Mouse (Mus musculus) forebrain, embryonic 15.5 days (tissue): Measurements from ENCODE around the gene Mcat. TPM values are rescaled to one million over a fixed set of nuclear protein-coding genes. Genes with fewer than 3 reads are reported as not detected.
"Not testable (repeated sequence)": the region's sequence is repeated elsewhere in the genome, so short reads cannot be mapped to it uniquely, and the experiment has no call there.

Experiments
- ATAC-seq: fragments of 200-750 bp; cut with Nextera tagmentation; replicated peaks from 2 replicates; pipeline ENCODE4 v1.8.0; 2017; ENCODE audit warnings: mild to moderate bottlenecking, moderate TSS enrichment, moderate library complexity
- H3K27ac ChIP-seq: fragments of 300-500 bp; sonication (generic); replicated peaks from 2 replicates; pipeline ENCODE4 v1.5.1; 2015; ENCODE audit warnings: mild to moderate bottlenecking, inconsistent platforms
- H3K27me3 ChIP-seq: fragments of 300-500 bp; sonication (generic); 2 replicates; pipeline ENCODE4 v1.6.1; 2015; ENCODE audit warnings: inconsistent platforms
- H3K36me3 ChIP-seq: fragments of 300-500 bp; sonication (generic); 2 replicates; pipeline ENCODE4 v1.6.1; 2015; ENCODE audit warnings: mild to moderate bottlenecking, inconsistent platforms
- H3K4me1 ChIP-seq: fragments of 300-500 bp; sonication (generic); 2 replicates; pipeline ENCODE4 v1.6.1; 2015; ENCODE audit warnings: inconsistent platforms
- H3K4me2 ChIP-seq: fragments of 300-500 bp; sonication (generic); replicated peaks from 2 replicates; pipeline ENCODE4 v1.6.1; 2015; ENCODE audit warnings: mild to moderate bottlenecking, inconsistent platforms
- H3K4me3 ChIP-seq: fragments of 300-500 bp; sonication (generic); 2 replicates; pipeline ENCODE4 v1.5.1; 2015; ENCODE audit warnings: mild to moderate bottlenecking, inconsistent platforms
- H3K9ac ChIP-seq: fragments of 300-500 bp; sonication (generic); replicated peaks from 2 replicates; pipeline ENCODE4 v1.6.1; 2015; ENCODE audit warnings: mild to moderate bottlenecking, inconsistent platforms
- H3K9me3 ChIP-seq: fragments of 300-500 bp; sonication (generic); 2 replicates; pipeline ENCODE4 v1.6.1; 2016; ENCODE audit warnings: inconsistent platforms
- WGBS: fragments of 180-500 bp; shearing (Covaris S2); methylation state at CpG from one replicate; pipeline ENCODE4 v1.1.7; 2015; ENCODE audit warnings: mixed read lengths; 5-methylcytosine and 5-hydroxymethylcytosine counted together
- microRNA-seq: library from miRNA; unstranded; fragments of <30 nt; microRNA quantifications from one replicate; pipeline ENCODE4, GENCODE M21; 2016
- polyA plus RNA-seq: library from polyadenylated mRNA; unstranded; fragments of >200 nt; fragmentation: Nextera tagmentation; extraction: Ambion mirVana; gene quantifications from 2 replicates; pipeline ENCODE4 v1.2.1, GENCODE M21; 2015

Mcat gene
- polyA plus RNA-seq, 1 experiment from 2014 or later: 36.0 TPM

DNA sequence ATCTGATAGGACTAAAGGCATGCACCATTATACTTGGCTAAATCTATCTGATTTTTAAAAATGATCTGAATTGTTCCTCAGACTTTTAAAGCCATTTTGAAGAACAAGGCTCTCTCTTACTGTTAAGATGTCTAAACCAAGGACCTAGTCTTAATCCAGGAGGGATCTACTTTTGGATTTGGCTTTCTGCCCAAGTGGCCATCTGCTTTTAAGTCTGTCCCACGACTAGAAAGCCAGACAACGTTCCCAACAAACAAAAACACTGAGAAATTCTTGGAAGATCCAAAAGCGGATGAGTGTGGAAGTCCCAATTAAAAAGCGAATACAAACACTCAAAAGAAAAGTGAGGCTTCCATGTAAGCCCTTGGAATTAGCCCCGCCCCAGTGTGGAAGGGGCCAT lies 48.6 kb downstream of the Mcat start:
- 49% methylated on average over 5 of the region's 5 CpGs for WGBS
- H3K27ac ChIP-seq: no peak overlapping the region
- ATAC-seq: no peak
- no peaks in the 10 kb centered on the region for H3K27me3 ChIP-seq
- H3K4me2 ChIP-seq: no peak overlapping the region
- H3K4me3 ChIP-seq: no peak overlapping the region
- H3K4me1 ChIP-seq: peaks cover 8% of the 10 kb centered on the region
- no peak overlapping the region for H3K9ac ChIP-seq
- no peaks in the 10 kb centered on the region for H3K36me3 ChIP-seq
- no peaks in the 10 kb centered on the region for H3K9me3 ChIP-seq

GRCm38 (mm10) chr15:83512489-83513281 lies 50.9 kb downstream of the Mcat start:
- Histone ChIP-seq H3K36me3 (no peaks in the 10 kb centered on the region), H3K9me3 (no peaks in the 10 kb centered on the region), H3K4me2 (no peak overlapping the region), H3K4me1 (peaks cover 29% of the 10 kb centered on the region), H3K9ac (no peak overlapping the region), H3K27me3 (no peaks in the 10 kb centered on the region), H3K4me3 (no peak overlapping the region), H3K27ac (no peak overlapping the region)
- WGBS: 80% methylated on average over 13 of the region's 13 CpGs
- no peak for ATAC-seq

- WGBS: 12% methylated on average over 41 of the region's 41 CpGs
- peak; percentile 97 for ATAC-seq
- Histone ChIP-seq H3K27ac (peak within 1 kb of the TSS; percentile 93), H3K4me1 (peaks cover 31% of the 10 kb centered on the region), H3K27me3 (no peaks in the 10 kb centered on the region), H3K4me3 (peak within 1 kb of the TSS; percentile 63), H3K9me3 (no peaks in the 10 kb centered on the region), H3K4me2 (peak within 1 kb of the TSS; percentile 53), H3K36me3 (no peaks in the 10 kb centered on the region), H3K9ac (peak within 1 kb of the TSS; percentile 69)
These were observed 52.7 kb downstream of the Mcat start, which contains the start of gene Ttll1 for GRCm38 (mm10) chr15:83510805-83511405. Ttll1 (minus strand) TSS chr15:83510893.

GRCm38 (mm10) chr15:83509950-83510804 lies 53.4 kb downstream of the Mcat start:
- Histone ChIP-seq H3K36me3 (peaks cover 3% of the 10 kb centered on the region; the same call in 1 of the 2 replicates), H3K4me2 (peak overlapping the region; percentile 53), H3K27me3 (no peaks in the 10 kb centered on the region), H3K9ac (peak overlapping the region; percentile 69), H3K27ac (peak overlapping the region; percentile 93), H3K9me3 (no peaks in the 10 kb centered on the region), H3K4me3 (peak overlapping the region; percentile 63), H3K4me1 (peaks cover 31% of the 10 kb centered on the region)
- 24% methylated on average over 17 of the region's 17 CpGs for WGBS
- peak; percentile 83 for ATAC-seq

DNA sequence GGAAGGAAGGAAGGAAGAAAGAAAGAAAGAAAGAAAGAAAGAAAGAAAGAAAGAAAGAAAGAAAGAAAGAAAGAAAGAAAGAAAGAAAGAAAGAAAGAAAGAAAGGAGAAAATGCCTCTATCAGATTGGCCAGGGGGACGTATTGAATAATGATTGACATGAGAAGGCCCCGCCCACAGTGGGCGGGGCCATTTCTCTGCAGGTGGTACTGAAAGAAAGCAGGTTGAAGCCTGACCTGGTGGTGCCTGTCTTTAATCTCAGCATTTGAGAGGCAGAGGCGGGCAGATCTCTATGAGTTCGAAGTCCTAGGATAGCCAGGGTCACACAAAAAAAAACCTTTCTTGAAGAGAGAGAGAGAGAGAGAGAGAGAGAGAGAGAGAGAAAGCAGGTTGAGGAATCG lies 62.1 kb downstream of the Mcat start:
- not testable (repeated sequence) for H3K9ac ChIP-seq, H3K27me3 ChIP-seq, H3K4me1 ChIP-seq, H3K9me3 ChIP-seq, H3K27ac ChIP-seq, ATAC-seq, H3K4me3 ChIP-seq, H3K4me2 ChIP-seq
- WGBS: 85% methylated on average over 6 of the region's 6 CpGs
- peaks cover 74% of the 10 kb centered on the region for H3K36me3 ChIP-seq

DNA sequence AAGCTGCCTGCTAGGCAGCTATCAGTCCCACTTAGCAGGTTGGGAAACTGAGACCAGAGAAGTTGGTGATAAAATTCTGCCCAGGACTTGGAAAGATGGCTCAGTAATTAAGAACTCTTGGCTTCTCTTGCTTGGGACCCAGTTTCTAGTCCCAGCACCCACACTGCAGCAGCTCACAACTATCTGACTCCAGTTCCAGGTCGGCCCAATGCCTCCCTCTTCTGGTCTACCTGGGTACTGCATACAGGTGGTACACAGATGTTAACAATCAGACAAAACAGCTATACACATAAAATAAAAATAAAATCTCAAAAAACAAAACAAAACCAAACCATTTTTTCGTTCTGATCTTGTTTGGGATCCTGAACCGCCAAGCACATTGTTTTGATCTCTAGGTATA lies 63.2 kb downstream of the Mcat start:
- Histone ChIP-seq H3K4me3 (no peak overlapping the region), H3K4me2 (no peak overlapping the region), H3K36me3 (peaks cover 84% of the 10 kb centered on the region), H3K9me3 (no peaks in the 10 kb centered on the region), H3K9ac (no peak overlapping the region), H3K4me1 (no peaks in the 10 kb centered on the region), H3K27ac (no peak overlapping the region), H3K27me3 (no peaks in the 10 kb centered on the region)
- ATAC-seq: no peak
- 58% methylated on average over 3 of the region's 3 CpGs for WGBS

- Histone ChIP-seq H3K27me3 (no peaks in the 10 kb centered on the region), H3K4me3 (no peak overlapping the region), H3K27ac (no peak overlapping the region), H3K4me1 (no peaks in the 10 kb centered on the region), H3K36me3 (peaks cover 87% of the 10 kb centered on the region), H3K9me3 (no peaks in the 10 kb centered on the region), H3K4me2 (no peak overlapping the region), H3K9ac (no peak overlapping the region)
- 93% methylated on average over 10 of the region's 10 CpGs for WGBS
- ATAC-seq: no peak
These were observed 64.3 kb downstream of the Mcat start for GRCm38 (mm10) chr15:83499211-83499755.

GRCm38 (mm10) chr15:83497299-83497698 lies 66.3 kb downstream of the Mcat start:
- Histone ChIP-seq H3K4me2 (no peak overlapping the region), H3K9ac (no peak overlapping the region), H3K36me3 (peaks cover 91% of the 10 kb centered on the region), H3K4me3 (no peak overlapping the region), H3K27ac (no peak overlapping the region), H3K27me3 (no peaks in the 10 kb centered on the region), H3K4me1 (no peaks in the 10 kb centered on the region), H3K9me3 (no peaks in the 10 kb centered on the region)
- ATAC-seq: no peak
- WGBS: 91% methylated on average over 6 of the region's 6 CpGs

Small RNAs within 50 kb of the gene (microRNA-seq; reads per million reads assigned to microRNA genes)
- not detected for gene Gm24575

Other genes with a start within 250 kb of the Mcat start
- 38.7 and 39.6 TPM in 2 replicates for gene Arfgap3, start 213.5 kb downstream of the Mcat start, polyA plus RNA-seq
- gene Pacsin2, start 99.2 kb downstream of the Mcat start, polyA plus RNA-seq: 21.5 and 25.5 TPM in 2 replicates
- gene Ttll1, start 52.9 kb downstream of the Mcat start, polyA plus RNA-seq: 101 and 103 TPM in 2 replicates
- gene Bik, start 36.9 kb downstream of the Mcat start, polyA plus RNA-seq: 0.60 and 1.2 TPM in 2 replicates
- 10.5 and 11.2 TPM in 2 replicates for gene Tspo, start 195 bp downstream of the Mcat start, polyA plus RNA-seq
- gene Ttll12, start 31.4 kb upstream of the Mcat start, polyA plus RNA-seq: 45.0 and 47.2 TPM in 2 replicates
- gene Scube1, start 161.2 kb upstream of the Mcat start, polyA plus RNA-seq: 17.9 and 20.9 TPM in 2 replicates
- 323 and 347 TPM in 2 replicates for gene Mpped1, start 215.7 kb upstream of the Mcat start, polyA plus RNA-seq